Mouse (Mus musculus): ENCODE results near the gene Bbof1.

DNA sequence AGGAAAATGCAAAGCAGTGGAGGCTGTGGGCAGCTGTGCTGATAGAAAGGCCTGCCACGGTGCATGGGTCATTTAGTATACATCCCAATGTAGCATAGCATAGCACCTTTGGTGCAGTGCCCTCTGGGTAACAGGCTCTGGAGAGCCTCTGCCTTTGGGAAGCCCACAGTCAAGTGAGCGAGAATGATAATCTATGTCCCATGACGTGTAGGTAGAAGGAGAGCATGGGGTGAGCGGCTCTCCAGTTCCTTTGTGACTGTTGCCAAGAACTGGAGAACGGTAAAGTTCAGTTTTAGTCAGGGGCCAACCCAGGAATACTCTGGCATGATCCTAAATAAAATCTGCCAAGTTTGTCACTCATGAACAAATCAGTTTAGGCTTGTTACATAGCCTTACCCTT lies 37.2 kb upstream of the Bbof1 start:
- TF ChIP-seq POLR2A (IDR thresholded peaks at IDR 0.05; ENCODE audit: low read depth, low read length) (no peak), CTCF (conservative IDR thresholded peaks at IDR 0.05; ENCODE audit: insufficient read depth, insufficient read length, low read depth, low read length) (no peak)

Measured in kidney, adult 2 months (tissue).